Mouse (Mus musculus): ENCODE measurements at regions not wholly inside any gene's neighbourhood (a gene's known extent, or its start where the extent isn't known, plus 50 kb on each side); places are given as distances from the start of the nearest gene placed in this dataset.

GRCm38 (mm10) chr5:58286680-58287223 lies 569.0 kb downstream of the Pcdh7 start:
- no peak for DNase-seq (ENCODE audit: low spot score in 2 of 2)

- no peak for DNase-seq (ENCODE audit: low spot score in 2 of 2)
These were observed 573.5 kb downstream of the Pcdh7 start for GRCm38 (mm10) chr5:58291261-58291660.

GRCm38 (mm10) chr5:58294903-58295302 lies 577.1 kb downstream of the Pcdh7 start:
- DNase-seq (ENCODE audit: low spot score in 2 of 2): no peak

DNA sequence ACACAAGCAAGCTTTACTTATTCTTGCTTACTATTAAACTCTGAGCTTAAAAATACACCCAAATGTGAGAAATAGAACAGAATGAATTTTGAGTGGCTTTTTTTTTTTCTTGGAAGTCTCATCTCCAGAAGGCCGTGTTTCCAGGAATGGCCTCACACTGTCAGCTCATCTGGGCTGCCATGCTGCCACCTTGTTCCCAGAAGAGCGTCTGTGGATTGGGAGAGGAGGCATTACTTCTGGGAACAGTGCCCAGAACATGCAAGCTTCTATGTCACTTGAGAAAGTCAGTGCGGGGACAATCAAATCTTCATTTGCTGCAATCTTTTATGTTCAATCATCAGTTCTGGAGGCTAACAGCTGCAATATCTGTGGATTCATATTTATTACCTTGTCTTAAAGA lies 613.6 kb downstream of the Pcdh7 start:
- peak; percentile 8 for DNase-seq (ENCODE audit: low spot score in 2 of 2)
